Mouse (Mus musculus): ENCODE results near the gene Bco1.

Gene Bco1

DNA sequence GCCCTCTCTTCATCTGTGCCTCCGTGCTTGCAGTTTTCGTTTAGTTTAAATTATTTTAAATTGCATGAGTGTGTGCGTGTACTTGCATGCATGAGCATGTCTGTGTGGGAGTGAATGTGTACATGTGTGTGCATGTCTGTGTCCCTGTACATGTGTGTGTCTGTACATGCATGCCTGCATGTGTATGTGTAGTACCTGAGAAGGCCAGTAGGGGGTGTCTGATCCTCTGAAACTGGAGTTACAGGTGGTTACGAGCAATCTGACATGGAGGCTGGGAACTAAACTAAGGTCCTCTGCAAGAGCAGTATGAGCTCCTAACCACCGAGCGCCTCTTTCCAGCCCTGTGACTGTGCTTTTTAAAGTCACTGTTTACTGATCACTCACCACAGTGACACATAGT is 52.9 kb downstream of the Bco1 start:
- DNase-seq (ENCODE audit: low spot score in 2 of 2) = no peak

DNA sequence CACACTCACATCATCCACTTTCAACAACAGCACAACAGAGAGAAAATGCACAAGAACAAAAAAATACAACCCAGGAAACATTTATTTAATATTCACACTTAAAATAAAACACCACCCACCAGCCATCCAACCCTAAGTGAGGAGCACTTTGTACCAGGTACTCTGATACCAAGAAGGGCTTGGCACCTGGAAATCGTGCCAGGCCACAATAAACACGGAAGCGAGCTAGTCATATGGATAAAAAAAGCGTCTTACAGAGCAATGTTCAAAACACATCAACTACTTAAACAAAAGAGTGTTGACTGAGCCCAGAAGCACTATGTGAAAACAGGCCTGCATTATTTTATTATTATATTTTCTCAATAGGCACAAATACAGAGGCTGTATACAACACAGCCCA is 60.5 kb downstream of the Bco1 start:
- DNase-seq (ENCODE audit: low spot score in 2 of 2) = no peak

DNA sequence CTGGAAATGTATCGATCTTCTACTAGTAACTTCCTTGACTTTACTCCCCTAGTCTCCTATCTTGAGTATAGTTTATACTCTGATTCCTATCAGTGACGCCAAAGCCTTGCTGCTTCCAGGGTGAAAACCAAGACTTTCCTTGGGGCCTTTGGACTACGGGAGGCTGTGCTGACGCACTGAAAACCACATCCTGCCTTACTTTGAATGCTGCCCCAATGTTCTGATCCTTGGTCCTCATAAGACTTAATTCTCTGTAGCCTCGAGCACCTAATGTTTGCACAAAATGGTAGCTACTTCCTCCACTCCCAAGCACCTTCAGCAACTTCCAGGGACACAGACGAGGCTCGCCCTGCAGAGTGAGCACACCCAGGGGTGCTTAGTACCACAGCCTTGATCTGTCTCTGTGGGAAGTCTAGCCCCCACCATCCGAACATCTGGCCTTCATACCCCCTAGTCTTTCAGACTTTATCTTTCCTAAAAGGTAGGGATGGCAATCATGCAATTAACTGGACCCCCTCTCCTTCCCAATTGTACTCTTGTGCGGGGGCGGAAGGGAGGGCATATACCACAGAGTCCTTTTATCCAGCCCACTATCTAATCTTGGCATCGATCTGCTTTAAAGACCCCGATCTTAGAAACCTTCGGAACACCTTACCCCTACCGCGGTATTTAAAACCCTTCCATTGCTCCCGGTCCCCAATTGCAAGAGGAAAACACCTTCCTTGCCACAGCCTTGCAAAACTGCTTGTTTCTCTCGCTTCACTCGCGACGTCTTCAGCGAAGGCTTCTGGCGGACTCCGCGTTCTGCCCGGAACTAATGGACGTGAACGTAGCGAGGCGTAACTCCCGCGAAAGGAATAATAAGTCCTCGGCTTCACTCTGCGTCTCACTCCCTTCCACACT is 61.5 kb downstream of the Bco1 start:
- DNase-seq (ENCODE audit: low spot score in 2 of 2) = no peak

DNA sequence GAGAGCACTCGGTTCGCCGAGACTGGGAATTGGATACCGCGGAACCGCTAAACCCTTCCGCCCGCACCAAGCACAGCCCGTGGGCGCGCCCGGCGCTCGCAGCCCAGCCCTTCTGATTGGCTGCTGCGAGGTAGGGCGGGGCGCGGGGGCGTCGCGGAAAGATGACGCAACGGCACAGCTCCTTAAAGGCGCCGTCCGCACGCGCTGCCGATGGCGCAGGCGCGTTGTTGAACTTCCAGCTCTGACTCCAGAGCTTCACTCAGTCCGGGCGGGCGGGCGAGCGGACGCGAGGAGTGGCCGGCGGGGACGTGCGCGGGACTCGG is 62.1 kb downstream of the Bco1 start:
- DNase-seq (ENCODE audit: low spot score in 2 of 2) = peak; percentile 95 to 96

DNA sequence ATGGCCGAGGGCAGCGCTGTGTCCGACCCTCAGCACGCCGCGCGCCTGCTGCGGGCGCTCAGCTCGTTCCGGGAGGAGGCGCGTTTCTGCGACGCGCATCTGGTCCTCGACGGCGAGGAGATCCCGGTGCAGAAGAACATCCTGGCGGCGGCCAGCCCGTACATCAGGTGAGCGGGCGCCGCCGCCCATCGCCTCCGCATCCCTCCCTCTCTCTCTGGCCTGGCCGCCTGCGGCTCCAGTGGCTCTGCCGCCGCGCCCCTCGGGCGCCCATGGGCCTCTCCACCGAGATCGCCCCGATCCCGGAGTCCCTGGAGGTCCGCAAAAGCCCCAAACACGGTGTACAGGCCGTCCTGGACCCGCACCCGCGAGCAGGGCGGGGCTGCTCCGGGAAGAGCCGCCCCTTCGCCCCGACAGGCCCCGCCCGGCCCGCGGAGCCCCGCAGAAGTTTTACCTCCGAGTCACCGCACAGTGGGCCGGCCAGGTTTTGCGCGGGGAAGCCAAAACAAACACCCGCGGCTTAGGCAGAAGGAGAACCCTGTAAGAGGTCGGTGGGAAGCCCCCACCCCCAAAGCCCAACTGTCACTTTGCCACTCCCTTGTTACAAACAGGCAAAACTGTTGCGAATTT is 62.6 kb downstream of the Bco1 start, which contains the start of gene Gan:
Gan (plus strand) TSS at position 1 of the 627 bp plus-strand sequence.
- DNase-seq (ENCODE audit: low spot score in 2 of 2) = peak; percentile 21 to 39

DNA sequence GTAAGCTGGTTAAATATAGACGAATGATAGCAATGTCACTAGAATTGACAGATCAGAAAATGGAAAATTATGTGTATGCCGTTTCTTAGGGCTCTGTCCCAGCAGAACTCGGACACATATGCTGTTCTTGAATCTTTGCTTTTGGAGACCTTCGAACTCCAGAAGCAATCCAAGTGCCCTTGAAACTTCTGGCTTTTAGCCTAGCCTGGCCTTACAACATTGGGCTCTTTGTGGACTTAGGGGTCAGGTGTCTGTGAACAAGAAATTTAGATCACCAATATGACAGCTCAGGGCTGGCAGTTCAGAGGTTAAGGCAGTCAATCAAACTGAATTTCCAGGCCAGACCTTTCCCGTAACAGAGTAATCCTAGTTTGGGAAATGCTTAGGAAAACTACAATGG is 63.4 kb downstream of the Bco1 start:
- no peak for DNase-seq (ENCODE audit: low spot score in 2 of 2)

DNA sequence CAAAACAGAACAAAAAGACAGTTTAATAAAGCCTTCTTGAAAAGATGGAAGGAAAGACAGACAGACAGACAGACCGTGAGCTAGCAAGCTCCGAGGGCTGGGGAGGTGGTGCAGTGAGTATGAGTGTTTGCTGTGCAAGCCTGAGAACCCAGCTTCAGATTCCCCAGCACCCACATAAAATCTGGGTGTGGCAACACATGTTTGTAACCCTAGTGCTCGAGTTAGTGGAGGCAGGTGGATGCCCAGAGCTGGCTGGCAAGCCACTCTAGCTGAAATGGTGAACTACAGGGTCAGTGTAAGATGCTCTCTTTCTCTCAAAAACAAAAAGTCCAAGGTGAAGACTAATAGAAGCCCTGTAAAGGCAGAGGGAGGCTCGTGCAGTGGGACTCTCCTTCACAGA is 69.3 kb downstream of the Bco1 start:
- no peak for DNase-seq (ENCODE audit: low spot score in 2 of 2)

DNA sequence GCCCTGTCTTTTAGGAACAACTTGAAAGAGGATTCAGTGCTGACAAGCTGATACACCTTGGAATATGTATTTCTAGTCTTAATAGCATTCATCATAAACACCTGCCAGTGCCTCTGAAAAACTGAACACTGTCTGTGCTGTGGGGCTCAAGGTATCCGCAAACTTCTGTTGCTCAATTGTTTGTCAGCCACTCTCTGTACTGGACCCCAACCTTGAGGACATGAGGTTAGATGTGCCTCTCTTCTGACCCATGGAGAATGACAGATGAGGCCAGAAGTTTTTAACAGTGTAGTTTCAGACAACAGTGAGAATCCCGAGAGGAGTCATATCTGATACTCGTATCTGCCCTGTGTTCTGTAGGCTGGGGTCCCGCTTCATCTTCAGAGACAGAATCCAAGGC is 69.9 kb downstream of the Bco1 start:
- DNase-seq (ENCODE audit: low spot score in 2 of 2) = no peak

DNA sequence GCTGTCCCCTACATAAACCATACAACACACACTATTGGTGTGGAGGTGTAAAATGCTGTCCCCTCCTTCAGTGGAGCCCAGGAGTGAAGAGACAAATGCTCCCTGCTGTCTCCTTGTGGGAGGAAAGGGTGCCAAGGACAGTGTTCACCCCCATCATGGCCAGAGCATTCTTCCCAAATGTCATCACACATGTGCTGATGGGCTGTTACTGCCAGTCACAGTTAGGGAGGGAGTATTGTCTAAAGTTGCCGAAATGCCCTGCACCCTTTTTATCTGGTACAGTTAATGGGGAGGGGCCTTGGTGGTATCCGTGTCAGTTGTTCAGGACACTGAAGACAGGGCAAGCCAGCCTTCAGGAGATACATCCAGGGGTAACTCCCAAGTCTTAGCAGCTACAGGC is 70.9 kb downstream of the Bco1 start:
- DNase-seq (ENCODE audit: low spot score in 2 of 2) = no peak

DNA sequence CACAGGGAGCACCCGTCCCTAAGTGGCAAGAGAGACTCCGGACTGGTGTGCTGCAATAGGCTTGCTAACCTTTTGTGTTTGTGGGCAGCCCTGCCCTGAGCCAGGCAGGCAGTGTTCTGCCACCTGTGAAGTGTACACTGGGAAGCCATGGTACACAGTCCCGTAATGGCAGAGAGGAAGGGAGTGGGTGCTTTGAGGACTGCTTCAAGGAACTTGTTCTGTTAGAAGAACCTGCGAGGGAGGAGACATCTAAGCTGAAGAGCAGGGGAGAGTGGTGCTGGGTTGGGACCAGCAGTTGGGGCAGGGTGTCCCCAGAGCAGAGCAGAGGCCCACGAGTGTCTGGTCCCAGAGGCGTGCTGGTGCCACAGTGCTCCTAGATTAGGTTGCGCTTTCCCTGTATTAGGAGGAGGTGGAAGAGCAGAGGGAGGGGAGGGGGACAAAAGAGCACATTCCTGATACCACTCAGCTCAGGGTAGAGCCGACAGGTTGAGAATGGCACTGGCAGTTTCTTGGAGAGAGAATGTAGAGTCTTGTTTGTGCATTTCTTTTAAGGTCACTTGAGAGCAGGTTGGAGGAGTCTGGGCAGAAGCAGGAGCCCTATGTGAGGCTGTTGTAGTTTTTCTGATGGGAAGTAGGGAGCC is 71.7 kb downstream of the Bco1 start:
- DNase-seq (ENCODE audit: low spot score in 2 of 2) = no peak

DNA sequence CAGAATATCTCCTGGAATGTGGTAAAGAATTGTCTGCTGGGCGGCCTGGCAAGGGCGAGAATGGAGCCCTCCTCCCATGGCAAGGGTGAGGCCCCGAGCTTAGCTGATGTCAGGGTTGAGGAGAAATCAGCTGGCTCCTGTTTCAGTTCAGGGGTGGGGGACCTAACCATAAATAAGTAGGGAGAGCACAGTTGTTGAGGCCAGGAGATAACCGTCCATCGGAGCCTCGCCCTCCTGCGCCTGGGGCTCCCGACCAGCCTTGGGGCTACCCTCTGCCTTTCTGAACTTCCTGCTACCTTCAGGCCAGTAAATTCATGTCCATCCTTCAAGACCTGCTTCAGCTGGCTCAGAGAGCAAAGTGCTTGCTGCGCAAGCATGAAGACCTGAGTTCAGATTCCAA is 72.7 kb downstream of the Bco1 start:
- DNase-seq (ENCODE audit: low spot score in 2 of 2) = peak in 1 of 2 experiments; percentile 21

DNA sequence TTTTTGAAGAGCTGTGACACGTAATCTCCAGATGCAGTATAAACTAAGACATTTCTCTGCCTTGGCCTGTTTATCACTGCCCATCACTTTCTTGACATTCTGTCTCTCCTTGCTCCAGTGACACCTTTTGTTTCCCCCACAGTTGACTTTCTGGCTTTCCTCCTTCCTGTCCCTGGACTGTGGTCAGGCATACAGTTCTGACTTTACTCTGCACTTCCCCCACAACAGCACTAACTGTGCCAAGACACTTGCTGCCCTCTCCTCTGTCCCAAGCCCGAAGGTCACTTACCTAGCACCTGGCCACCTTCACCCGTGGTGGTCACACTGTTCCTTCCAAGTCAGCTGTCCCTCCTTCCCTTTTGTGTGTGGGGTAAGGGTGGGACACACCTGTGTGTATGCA is 76.2 kb downstream of the Bco1 start:
- DNase-seq (ENCODE audit: low spot score in 2 of 2) = no peak

DNA sequence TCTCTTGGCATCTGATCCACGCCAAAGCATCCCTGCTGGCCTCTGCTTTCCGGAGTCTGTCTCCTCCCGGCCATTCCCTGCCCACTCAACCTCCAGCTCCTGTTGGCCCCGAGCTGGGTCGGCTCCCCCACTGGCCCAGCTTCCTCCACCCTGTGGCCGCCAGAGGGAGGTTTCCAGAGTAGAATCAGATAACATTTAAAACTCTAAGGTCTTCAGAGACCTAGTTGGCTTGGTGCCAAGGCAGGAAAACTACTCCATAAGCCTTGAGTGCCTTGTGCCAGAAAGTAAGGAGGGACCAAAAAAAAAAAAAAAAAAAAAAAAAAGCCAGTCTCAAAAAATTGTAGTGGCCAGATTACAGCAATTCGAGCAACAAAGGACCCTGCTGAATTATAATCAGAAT is 77.2 kb downstream of the Bco1 start:
- DNase-seq (ENCODE audit: low spot score in 2 of 2) = peak; percentile 37 to 48

DNA sequence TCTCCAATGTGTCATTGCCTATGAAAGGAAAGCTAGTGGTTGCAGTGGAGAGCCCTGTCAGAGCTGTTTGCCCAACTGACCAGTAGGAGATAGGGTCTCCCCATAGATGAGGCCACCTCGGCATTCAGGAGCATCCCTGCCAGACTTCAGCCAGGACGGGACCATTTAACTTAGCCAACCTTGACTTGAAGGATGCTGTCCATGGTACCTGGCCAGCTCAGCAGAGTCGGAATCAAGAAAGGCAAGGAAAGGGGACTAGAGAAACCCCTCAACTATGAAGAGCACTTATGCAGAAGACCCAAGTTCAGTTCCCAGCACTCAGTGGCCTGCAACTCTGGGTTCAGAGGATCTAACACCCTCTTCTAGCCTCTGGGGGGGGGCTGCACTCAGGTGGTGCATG is 78.0 kb downstream of the Bco1 start:
- DNase-seq (ENCODE audit: low spot score in 2 of 2) = no peak

DNA sequence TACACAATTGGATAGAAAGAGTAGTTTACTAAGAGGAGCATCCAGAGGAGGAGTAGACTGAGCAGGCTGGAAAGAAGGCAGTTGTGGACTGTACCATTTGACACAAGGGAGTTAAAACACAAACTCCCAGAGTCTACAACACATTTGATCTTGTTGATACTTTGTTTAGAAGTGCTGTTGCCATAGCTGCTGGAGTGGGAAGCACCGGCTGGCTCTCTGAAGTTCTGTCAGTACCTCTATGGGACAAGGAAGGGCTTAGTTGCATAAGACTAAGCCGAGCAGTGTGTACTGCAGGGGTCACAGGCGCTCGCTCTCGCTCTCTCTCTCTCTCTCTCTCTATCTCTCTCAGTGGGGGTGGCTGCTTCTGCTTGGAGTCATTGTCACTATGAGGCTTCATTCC is 78.9 kb downstream of the Bco1 start:
- no peak for DNase-seq (ENCODE audit: low spot score in 2 of 2)

DNA sequence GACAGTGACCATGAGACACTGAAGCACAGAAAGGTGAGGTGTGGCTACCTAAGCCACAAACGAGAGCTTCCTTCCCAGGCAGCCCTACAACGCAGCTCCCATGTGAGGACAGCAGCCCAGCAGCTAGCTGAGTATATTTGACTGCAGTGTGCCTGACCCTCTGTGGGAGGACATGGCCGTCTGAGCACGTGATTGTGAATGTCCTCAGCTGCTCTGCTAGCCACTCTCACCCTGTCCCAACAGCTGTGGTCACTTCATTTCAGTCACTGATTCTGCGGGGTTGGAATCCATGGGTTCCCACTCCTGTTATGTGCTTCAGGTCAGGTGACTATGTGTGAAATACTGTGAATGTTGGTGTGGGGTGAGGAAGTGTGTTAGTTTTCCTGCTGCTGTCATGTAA is 80.7 kb downstream of the Bco1 start:
- no peak for DNase-seq (ENCODE audit: low spot score in 2 of 2)

DNA sequence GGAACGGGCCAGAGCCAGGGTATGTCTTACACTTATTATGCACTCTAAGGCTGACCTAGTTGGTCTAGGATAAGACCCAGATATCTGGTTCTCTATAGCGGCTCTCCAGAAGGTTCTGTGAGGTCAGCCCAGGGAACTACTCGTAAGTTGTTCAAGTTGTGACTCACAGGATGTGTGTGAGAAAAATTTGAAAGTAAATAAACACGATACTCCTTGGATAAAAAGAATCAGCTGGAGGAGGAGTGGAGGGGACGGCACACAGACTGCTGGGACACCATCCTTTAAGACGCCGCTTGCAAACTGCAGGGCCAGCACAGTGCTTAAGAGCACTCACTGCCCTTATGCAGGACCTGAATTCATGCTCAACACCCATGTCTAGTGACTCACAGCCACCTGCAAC is 81.6 kb downstream of the Bco1 start:
- no peak for DNase-seq (ENCODE audit: low spot score in 2 of 2)

DNA sequence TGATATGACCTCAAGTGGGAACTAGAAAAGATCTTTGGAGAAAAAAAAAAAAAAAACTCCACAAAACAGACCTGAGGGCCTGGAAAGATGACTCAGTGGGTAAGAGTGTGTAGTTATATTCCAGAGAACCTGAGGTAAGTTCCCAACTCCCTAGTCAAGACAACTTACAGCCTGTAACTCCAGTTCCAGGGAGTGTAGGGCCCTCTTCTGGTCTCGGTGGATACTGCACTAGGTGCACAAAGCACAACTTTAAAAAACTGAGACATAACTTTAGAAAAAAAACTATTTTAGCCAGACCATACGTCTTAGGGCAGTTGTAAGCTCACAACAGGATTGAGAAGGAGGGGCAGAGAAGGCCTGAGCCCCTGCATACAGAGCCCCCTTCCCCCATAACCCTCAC is 82.4 kb downstream of the Bco1 start:
- DNase-seq (ENCODE audit: low spot score in 2 of 2) = no peak

DNA sequence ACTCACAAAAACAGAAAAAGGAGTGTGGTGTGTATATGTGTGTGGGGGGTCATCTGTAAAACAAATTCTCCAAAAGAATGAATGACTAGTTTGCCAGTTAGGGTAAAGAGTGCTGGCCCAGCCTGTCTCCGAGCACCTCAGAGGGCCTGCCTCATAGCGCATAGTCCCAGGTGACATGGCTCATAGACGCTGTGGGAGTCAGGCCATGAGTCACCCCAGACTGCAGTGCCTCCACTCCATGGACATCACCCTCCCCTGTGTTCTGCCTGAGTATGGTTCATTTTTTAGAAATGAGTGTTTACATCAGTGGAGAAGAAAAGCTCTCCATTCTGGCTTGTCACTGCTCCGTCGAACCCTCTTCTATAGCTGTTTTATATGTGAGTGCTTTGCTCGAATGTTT is 83.0 kb downstream of the Bco1 start:
- DNase-seq (ENCODE audit: low spot score in 2 of 2) = no peak

DNA sequence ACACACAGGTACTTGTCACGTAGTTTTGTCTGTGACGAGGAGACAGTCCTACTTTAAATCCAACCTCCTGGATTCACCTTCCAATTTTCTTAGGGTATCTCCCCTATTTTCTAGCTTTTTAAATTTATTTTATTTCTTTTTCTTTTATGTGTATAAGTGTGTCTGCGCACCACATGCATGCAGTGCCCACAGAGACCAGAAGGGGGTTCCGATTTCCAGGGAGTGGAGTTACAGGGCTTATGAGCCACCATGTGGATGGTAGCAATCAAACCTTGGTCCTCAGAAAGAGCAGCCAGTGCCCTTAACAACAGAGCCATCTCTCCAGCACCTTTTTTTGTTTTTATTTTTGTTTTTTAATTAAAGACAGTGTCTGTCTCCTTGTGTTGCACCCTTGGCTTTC is 87.1 kb downstream of the Bco1 start:
- no peak for DNase-seq (ENCODE audit: low spot score in 2 of 2)

Data from urinary bladder, postnatal 36 days (tissue).